Mouse (Mus musculus) myocyte (in vitro differentiated cells): Measurements from ENCODE around the gene Fndc5. TPM values are rescaled to one million over a fixed set of nuclear protein-coding genes. Genes with fewer than 3 reads are reported as not detected.

Source experiments
- H3K27me3 ChIP-seq: one replicate; pipeline ENCODE4 v1.6.1; 2011; ENCODE audit not compliant: control insufficient read depth, insufficient read depth, insufficient read length
- H3K36me3 ChIP-seq: one replicate; pipeline ENCODE4 v1.6.1; 2011; ENCODE audit not compliant: control insufficient read depth, insufficient read depth
- H3K4me2 ChIP-seq: one replicate; pipeline ENCODE4 v1.6.1; 2011; ENCODE audit warnings: low read depth, control low read depth
- H3K4me3 ChIP-seq: one replicate; pipeline ENCODE4 v1.5.1; 2011; ENCODE audit warnings: mild to moderate bottlenecking, control low read depth, moderate library complexity
- H3K79me2 ChIP-seq: one replicate; pipeline ENCODE4 v1.6.1; 2011; ENCODE audit not compliant: control insufficient read depth, insufficient read depth
- H3ac ChIP-seq: one replicate; pipeline ENCODE4 v1.6.1; 2011; ENCODE audit not compliant: control insufficient read depth, insufficient read length
- CEBPB ChIP-seq: IDR thresholded peaks from 2 replicates; pipeline ENCODE4 v1.6.1; 2011; ENCODE audit warnings: mild to moderate bottlenecking, moderate library complexity; ENCODE audit not compliant: poor library complexity, insufficient read depth, severe bottlenecking
- E2F4 ChIP-seq: IDR thresholded peaks from one replicate; pipeline ENCODE4 v1.6.1; 2011; ENCODE audit warnings: mild to moderate bottlenecking, control low read depth, moderate library complexity; ENCODE audit not compliant: insufficient read depth
- MAX ChIP-seq: IDR thresholded peaks from one replicate; pipeline ENCODE4 v1.6.1; 2011; ENCODE audit warnings: low read depth, mild to moderate bottlenecking, control low read depth
- MYOD1 ChIP-seq, 3 experiments: IDR thresholded peaks; one replicate each; pipeline ENCODE4 v1.6.1; 2011; ENCODE audit warnings: control low read depth in 2 of 3, low read depth in 2 of 3, mild to moderate bottlenecking in 2 of 3, moderate library complexity in 1 of 3; ENCODE audit not compliant: insufficient read length in 2 of 3, control insufficient read depth in 1 of 3
- MYOG ChIP-seq, 3 experiments: IDR thresholded peaks; one replicate each; pipeline ENCODE4 v1.6.1; 2011; ENCODE audit warnings: control low read depth in 2 of 3, low read depth in 2 of 3, mild to moderate bottlenecking in 2 of 3; ENCODE audit not compliant: insufficient read length in 2 of 3, control insufficient read depth in 1 of 3, insufficient read depth in 1 of 3
- POLR2A ChIP-seq: IDR thresholded peaks from one replicate; pipeline ENCODE4 v1.6.1; 2011; ENCODE audit warnings: low read depth, mild to moderate bottlenecking, control low read depth, moderate library complexity; ENCODE audit not compliant: insufficient read length
- POLR2AphosphoS2 ChIP-seq: IDR thresholded peaks from one replicate; pipeline ENCODE4 v1.6.1; 2011; ENCODE audit warnings: low read depth, control low read depth; ENCODE audit not compliant: insufficient read length
- REST ChIP-seq: IDR thresholded peaks from one replicate; pipeline ENCODE4 v1.6.1; 2011; ENCODE audit warnings: mild to moderate bottlenecking, control low read depth, moderate library complexity; ENCODE audit not compliant: insufficient read depth, insufficient read length
- SRF ChIP-seq: IDR thresholded peaks from one replicate; pipeline ENCODE4 v1.6.1; 2011; ENCODE audit warnings: low read depth; ENCODE audit not compliant: control insufficient read depth, insufficient read length
- TCF12 ChIP-seq: IDR thresholded peaks from one replicate; pipeline ENCODE4 v1.6.1; 2011; ENCODE audit warnings: mild to moderate bottlenecking, control low read depth; ENCODE audit not compliant: poor library complexity, insufficient read depth, severe bottlenecking
- TCF3 ChIP-seq: IDR thresholded peaks from one replicate; pipeline ENCODE4 v1.6.1; 2011; ENCODE audit warnings: low read depth, control low read depth; ENCODE audit not compliant: insufficient read length
- USF1 ChIP-seq: IDR thresholded peaks from one replicate; pipeline ENCODE4 v1.6.1; 2011; ENCODE audit warnings: low read depth, mild to moderate bottlenecking, control low read depth, moderate library complexity
- polyA plus RNA-seq: library from polyadenylated mRNA; unstranded; fragments of >200 nt; fragmentation: generic; extraction: Trizol; gene quantifications from one replicate; pipeline ENCODE4 v1.2.1, GENCODE M21; 2012; ENCODE audit warnings: missing spikeins

The Fndc5 gene
- polyA plus RNA-seq, 1 experiment, result 41.3 TPM

GRCm38 (mm10) chr4:129149321-129149720, 12.5 kb downstream of the Fndc5 start:
- no peak for TF ChIP-seq POLR2A
- no peak for TF ChIP-seq E2F4
- no peak for TF ChIP-seq POLR2AphosphoS2
- TF ChIP-seq USF1, result no peak
- no peak for TF ChIP-seq MAX

GRCm38 (mm10) chr4:129151276-129151811, 14.5 kb downstream of the Fndc5 start:
- Histone ChIP-seq H3K36me3 (peaks cover 45% of the 10 kb centered on the region), H3K4me3 (no peak overlapping the region)
- no peak for TF ChIP-seq CEBPB
- TF ChIP-seq POLR2AphosphoS2, result no peak
- TF ChIP-seq TCF3, result no peak
- no peak for TF ChIP-seq MYOD1 (IDR thresholded peaks at IDR 0.05; ENCODE audit: control insufficient read depth in 1 of 3, insufficient read length in 2 of 3, low read depth in 2 of 3)
- no peak for TF ChIP-seq USF1
- no peak for TF ChIP-seq SRF

More at GRCm38 (mm10) chr4:129149321-129149720, 12.5 kb downstream of the Fndc5 start:
- Histone ChIP-seq H3K4me2 (no peak overlapping the region), H3K36me3 (peaks cover 27% of the 10 kb centered on the region), H3ac (no peak overlapping the region), H3K79me2 (no peaks in the 10 kb centered on the region), H3K27me3 (no peaks in the 10 kb centered on the region), H3K4me3 (no peak overlapping the region)

GRCm38 (mm10) chr4:129157541-129157940, 20.7 kb downstream of the Fndc5 start:
- TF ChIP-seq MYOD1 (IDR thresholded peaks at IDR 0.05; ENCODE audit: control insufficient read depth in 1 of 3, insufficient read length in 2 of 3, low read depth in 2 of 3) (no peak), REST (no peak), TCF12 (no peak), CEBPB (no peak), E2F4 (no peak), POLR2A (no peak), MAX (no peak), USF1 (no peak), TCF3 (no peak)
- Histone ChIP-seq H3K4me3 (no peak overlapping the region), H3K4me2 (no peak overlapping the region), H3K79me2 (no peaks in the 10 kb centered on the region), H3K27me3 (no peaks in the 10 kb centered on the region), H3ac (no peak overlapping the region), H3K36me3 (peaks cover 27% of the 10 kb centered on the region)

More at GRCm38 (mm10) chr4:129151276-129151811, 14.5 kb downstream of the Fndc5 start:
- H3K27me3 ChIP-seq, result no peaks in the 10 kb centered on the region
- no peak overlapping the region for H3K4me2 ChIP-seq
- no peaks in the 10 kb centered on the region for H3K79me2 ChIP-seq
- H3ac ChIP-seq, result no peak overlapping the region

GRCm38 (mm10) chr4:129158549-129158948, 21.8 kb downstream of the Fndc5 start:
- Histone ChIP-seq H3K27me3 (no peaks in the 10 kb centered on the region), H3K79me2 (no peaks in the 10 kb centered on the region), H3K4me2 (no peak overlapping the region), H3K4me3 (no peak overlapping the region), H3K36me3 (peaks cover 20% of the 10 kb centered on the region), H3ac (no peak overlapping the region)
- TF ChIP-seq POLR2AphosphoS2 (no peak), TCF12 (no peak)

GRCm38 (mm10) chr4:129161076-129161475, 24.3 kb downstream of the Fndc5 start:
- Histone ChIP-seq H3K4me2 (no peak overlapping the region), H3ac (no peak overlapping the region), H3K36me3 (peaks cover 22% of the 10 kb centered on the region), H3K79me2 (no peaks in the 10 kb centered on the region), H3K27me3 (no peaks in the 10 kb centered on the region), H3K4me3 (no peak overlapping the region)
- TF ChIP-seq TCF12, result no peak

- Histone ChIP-seq H3K36me3 (peaks cover 19% of the 10 kb centered on the region), H3K4me2 (no peak overlapping the region), H3K4me3 (no peak overlapping the region), H3ac (no peak overlapping the region), H3K79me2 (no peaks in the 10 kb centered on the region), H3K27me3 (no peaks in the 10 kb centered on the region)
- TF ChIP-seq E2F4 (no peak), REST (no peak), MYOG (IDR thresholded peaks at IDR 0.05; ENCODE audit: control insufficient read depth in 1 of 3, insufficient read depth in 1 of 3, insufficient read length in 2 of 3, low read depth in 2 of 3) (no peak), TCF12 (no peak), CEBPB (no peak), POLR2A (no peak), USF1 (no peak), MAX (no peak), SRF (no peak), TCF3 (no peak), POLR2AphosphoS2 (no peak), MYOD1 (IDR thresholded peaks at IDR 0.05; ENCODE audit: control insufficient read depth in 1 of 3, insufficient read length in 2 of 3, low read depth in 2 of 3) (no peak)
Measured at GRCm38 (mm10) chr4:129161581-129162255, 24.9 kb downstream of the Fndc5 start.
